Mouse (Mus musculus) 3134 (cell line): Measurements from ENCODE around the gene D10Wsu102e.
A peak's percentile ranks its signal among the peaks of the same experiment; 100 is the strongest.

Source experiments
- DNase-seq: peaks from one replicate; pipeline ENCODE4 v3.0.0-alpha.2; 2011; ENCODE audit warnings: low spot score; ENCODE audit not compliant: insufficient read length; ENCODE audit errors: extremely low read depth

D10Wsu102e gene

DNA sequence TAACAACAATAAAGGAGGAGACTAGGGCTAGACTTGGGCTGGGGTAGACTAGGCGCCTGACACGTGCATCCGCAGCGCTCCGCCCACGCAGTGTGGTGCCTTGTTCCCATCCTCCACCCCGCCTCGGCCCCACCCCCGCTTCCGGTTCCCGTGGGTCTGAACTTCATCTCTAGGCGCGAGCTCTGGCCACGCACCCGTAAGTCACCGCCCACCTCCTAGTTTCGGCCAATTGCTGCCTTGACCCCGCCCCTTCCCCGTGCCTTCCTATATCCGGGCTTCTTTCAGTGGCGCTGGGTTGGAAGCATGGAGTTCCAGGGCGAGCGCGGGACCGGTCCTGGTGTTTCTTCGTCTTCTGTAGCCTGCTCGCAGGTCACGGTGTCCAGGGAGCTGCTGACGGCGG, at the start of gene D10Wsu102e:
D10Wsu102e (plus strand) TSS at position 266 of the 400 bp plus-strand sequence.
- DNase-seq = peak; percentile 98

DNA sequence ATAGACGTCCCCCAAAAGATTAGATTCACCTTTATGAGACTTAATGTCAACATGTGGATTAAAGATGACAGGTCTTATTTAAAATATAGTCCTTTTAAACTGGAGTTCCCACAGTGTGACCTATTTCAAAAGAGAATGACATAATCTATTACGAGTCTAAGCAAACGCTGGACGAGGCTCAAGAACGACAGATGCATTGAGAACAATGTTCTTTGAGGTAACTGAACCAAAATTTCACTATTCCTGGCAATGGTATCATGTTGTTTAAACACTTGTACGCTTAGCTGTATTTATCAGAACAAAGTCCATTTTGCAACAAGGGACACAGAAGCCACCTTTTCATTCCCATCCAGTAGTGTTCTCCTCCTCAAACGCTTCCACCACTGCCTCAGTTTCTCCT, 49.7 kb upstream of the D10Wsu102e start:
- DNase-seq = no peak

DNA sequence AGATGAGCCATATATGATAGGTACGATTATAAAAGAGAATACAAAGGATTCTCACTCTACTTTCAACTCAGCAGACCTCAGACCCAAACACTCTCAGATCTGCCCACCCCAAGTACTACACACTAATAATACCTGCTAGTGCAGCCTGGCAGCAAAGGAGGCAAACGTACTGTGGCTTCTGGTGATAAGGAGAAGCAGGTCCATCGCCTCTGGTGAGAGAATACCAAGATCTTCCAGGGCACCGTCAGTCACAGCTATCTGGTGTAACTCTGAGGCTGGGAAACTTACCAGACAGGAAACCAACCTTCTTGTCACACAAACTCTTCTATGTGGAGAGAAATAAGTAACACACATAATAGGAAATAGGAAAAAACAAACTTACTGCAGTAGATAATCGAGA, 47.0 kb upstream of the D10Wsu102e start:
- no peak for DNase-seq

GRCm38 (mm10) chr10:83320396-83320795, 39.6 kb upstream of the D10Wsu102e start:
- DNase-seq = no peak

DNA sequence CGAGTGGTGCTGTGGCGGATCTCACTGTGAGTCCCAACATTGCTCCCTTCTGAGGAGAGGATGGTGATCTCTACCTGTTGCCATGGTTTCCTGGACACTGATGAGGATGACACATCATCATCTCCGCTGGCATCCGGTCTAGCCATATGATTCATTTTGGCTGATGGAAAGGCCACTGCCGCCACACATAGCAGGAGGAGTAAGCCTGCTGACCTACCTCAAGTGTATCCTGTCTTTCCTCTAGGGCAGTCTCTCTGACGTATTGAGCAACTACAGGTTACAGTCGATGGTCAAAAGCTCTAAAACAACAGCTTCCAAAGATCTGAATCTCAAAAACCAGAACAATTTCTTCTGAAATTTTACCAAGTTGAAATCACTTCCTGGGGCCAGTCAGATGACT, 39.2 kb upstream of the D10Wsu102e start:
- peak; percentile 71 for DNase-seq

DNA sequence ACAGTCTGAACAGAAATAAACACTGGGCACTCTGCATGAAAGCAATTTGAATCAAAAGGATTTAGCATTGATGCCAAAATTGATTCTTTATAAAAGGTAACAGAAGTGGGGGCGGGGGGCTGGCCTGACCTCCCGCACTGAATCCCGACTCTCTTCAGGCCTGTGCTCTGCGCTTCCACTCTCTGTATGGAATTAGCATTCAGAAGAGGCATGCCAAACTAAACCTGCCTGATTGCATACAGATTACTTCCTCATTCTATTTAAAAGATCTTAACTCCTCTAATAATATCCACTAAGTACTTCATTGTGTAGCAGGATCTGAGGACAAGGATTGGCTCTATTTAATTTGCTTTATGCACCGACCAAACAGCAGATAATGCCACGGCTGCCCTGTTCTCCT, 38.5 kb upstream of the D10Wsu102e start:
- peak; percentile 14 for DNase-seq

DNA sequence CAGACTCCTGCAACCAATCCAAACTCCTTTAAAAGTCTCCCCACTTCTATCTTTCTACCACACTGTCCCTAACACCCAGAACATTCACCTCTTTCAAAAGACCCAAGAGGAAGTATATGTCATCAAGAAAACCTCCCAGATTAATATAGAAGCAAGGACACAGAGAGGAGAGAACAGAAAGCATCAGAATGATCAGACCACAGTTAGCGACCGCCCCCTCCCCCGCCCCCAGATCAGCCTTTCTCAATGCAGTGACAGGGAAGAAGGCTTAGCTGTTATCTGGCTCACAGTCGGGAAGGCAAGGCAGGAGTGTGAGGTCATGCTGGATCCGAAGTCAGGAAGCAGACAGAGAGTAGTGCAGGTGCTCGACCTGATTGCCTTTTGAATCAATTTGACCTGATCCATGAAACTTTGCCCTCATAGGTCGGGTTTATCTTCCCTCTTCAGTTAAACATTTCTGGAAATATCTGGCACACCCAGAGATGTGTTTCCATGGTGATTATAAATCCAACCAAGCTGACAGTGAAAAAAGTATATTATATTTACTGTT, 37.4 kb upstream of the D10Wsu102e start:
- DNase-seq = no peak

- DNase-seq = no peak
Measured at GRCm38 (mm10) chr10:83324871-83325270, 35.1 kb upstream of the D10Wsu102e start.

DNA sequence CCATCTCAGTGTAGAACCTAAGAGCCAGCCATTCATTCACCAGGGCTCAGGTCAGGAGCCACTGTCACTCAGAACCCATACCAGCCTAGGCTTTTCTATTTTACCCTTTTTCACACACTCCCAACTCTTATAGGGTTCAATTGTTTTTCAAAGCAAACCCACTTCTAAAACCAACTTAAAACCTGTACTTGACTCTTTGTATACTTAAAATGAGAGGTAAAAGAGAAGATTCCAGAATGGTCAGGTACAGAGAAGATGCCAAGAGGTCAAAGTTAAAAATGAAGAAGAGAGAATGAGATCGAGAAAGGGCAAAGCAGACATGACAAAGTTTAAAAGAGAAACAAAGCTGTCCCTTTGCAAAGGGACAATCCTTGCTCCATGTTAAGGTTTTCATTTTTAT, 34.1 kb upstream of the D10Wsu102e start:
- DNase-seq = no peak

GRCm38 (mm10) chr10:83326648-83327285, 33.3 kb upstream of the D10Wsu102e start:
- DNase-seq = no peak

GRCm38 (mm10) chr10:83328791-83329190, 31.2 kb upstream of the D10Wsu102e start:
- no peak for DNase-seq

GRCm38 (mm10) chr10:83330336-83330735, 29.7 kb upstream of the D10Wsu102e start:
- no peak for DNase-seq

- DNase-seq = no peak
Measured at GRCm38 (mm10) chr10:83331811-83332210, 28.2 kb upstream of the D10Wsu102e start.

DNA sequence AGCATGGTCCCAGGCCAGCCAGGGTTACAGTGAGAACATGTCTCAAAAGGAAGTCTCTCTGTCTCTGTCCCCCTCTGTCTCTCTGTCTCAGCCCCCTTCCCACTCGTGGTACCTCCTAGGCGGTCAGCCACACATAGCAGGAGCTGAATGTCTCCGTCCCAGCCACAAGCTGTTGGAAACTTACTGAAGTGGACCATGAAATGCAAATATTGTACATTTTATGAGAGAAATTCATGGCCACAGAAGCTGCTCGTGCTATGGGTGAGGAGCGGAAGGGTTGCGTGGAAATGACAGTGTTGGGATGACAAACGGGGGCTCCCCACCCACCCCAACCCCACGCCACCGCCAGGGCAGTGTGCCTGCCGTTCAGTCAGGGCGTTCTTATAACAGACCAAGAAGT, 27.4 kb upstream of the D10Wsu102e start:
- no peak for DNase-seq

- no peak for DNase-seq
Measured at GRCm38 (mm10) chr10:83336336-83336735, 23.7 kb upstream of the D10Wsu102e start.

DNA sequence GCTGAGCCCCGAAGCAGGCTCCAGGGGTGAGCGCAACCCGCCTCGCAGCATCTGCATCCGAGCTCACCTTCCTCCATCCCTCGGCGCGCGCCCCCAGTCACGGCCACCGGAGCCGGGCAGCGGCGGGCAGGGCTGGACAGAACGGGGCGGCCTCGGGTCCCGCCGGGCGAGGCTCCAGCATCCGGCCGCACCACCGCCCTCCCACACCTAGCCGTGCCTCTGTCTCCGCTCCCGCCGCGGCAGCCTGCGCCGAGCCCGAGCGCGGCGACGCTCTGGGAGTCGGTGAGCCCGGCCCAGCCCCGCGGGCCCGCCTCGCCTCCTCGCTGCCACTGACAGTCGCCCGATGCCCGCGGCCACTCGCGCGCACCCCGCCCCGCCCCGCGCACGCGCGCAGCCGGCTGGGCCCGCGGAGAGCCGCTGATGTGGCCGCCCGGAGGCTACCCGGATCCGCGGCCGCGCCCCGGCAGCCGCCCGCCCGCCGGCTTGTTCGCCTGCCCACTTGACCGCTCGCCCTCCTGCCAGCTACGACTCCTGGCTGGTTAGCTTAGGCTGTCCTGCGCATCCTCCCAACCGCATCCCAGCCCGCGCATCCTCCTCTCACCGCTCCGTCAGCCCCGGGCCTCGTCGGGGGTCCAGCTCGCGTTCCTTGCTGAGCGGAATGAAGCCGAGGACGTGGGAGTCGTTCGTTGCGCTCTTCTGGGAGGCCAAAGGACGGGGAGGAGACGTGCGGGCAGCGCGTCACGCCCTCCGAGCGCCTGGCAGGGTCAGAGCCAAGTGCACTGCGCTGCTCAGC, 22.7 kb upstream of the D10Wsu102e start, which contains the start of gene Slc41a2:
Slc41a2 (minus strand) TSS at position 724 of the 793 bp plus-strand sequence.
- peak; percentile 94 for DNase-seq

DNA sequence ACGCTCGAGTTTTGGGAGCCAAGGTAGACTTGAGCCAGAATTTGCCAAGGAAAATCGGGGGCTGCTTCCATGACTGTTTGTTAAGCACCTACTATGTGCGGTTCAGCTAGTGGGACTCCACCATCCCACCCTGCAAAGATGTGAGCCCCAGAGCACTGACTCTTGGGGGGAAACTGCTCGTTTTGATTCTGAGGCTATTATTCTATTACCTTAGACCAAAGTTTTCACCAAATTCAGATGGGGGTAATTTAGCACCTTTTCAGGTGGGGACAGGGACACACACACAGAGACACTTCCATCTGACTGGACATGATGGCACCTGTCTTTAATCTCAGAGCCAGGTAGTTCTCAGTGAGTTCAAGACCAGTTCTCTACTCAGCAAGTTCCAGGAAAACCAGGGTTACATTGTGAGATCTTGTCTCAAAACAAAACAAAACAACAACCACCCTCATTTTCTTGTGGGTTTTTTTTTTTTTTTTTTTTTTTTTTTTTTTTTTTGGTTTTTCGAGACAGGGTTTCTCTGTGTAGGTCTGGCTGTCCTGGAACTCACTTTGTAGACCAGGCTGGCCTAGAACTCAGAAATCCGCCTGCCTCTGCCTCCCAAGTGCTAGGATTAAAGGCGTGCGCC, 21.9 kb upstream of the D10Wsu102e start:
- DNase-seq = no peak

DNA sequence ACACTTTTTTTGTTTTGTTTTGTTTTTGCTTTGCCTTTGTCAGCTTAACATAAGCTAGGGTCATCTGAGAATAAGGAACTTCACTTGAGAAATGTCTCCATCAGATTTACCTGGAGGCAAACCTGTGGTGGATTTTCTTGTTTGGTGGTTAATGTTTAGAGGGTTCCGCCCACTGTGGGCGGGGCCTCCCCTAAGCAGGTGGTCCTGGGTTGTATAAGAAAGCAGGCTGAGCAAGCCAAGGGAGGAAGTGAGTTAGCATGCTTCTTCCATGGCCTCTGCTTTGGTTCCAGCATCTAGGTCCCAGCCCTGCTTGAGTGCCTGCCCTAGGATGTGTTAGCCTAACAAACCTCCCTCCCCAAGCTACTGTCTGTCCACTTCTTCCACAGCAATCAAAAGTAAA, 18.8 kb upstream of the D10Wsu102e start:
- DNase-seq = no peak

- DNase-seq = peak; percentile 70
Measured at GRCm38 (mm10) chr10:83343171-83343570, 16.9 kb upstream of the D10Wsu102e start.

DNA sequence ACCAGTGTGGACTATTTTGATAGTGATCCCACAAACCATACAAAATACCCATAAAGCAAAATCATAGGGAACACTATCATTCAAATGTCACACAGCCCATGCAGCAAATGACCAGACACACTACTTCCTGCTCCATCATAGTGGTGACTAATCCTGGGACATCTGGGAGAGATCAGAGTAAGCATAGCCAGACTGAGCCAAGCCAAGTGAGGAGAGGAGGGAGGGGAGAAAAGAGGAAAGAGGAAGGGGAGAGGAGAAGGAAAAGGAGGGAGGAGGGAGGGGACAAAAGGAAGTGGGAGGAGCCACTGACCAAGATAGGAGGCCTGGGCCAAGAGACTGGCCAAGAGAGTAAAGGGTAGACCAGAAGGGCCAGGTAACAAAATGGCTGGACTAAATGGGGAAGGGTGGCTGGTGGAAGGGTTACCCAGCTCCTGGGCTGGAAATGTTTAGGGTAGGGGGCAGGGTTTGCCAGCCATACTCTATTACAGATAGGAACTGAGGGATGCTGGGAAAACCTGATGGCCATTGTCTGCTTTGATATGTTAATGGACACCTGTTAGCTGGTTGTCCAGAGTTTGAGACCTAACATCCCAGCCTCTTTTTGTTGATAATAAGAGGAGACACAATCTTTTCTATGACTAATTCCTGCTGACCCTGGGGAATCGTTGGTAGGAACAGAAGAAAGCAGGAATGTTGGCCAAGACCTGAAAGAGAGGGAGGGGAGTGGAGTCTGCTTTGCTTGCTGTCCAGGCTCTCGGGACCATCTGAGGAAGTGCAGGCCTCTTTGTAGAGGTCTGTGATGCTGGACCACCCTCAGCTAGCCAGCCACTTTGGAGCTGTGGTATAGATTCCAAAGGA, 16.0 kb upstream of the D10Wsu102e start:
- DNase-seq = peak; percentile 75
